Mouse (Mus musculus) CD4-positive, CD25-positive, alpha-beta regulatory T cell, adult 2 months (primary cell): ENCODE measurements around the gene Icmt.
A peak's percentile ranks its signal among the peaks of the same experiment; 100 is the strongest.

Source experiments
- DNase-seq: peaks from one replicate; pipeline ENCODE4 v3.0.0-alpha.2; 2012; ENCODE audit warnings: low read depth, low spot score

The Icmt gene

DNA sequence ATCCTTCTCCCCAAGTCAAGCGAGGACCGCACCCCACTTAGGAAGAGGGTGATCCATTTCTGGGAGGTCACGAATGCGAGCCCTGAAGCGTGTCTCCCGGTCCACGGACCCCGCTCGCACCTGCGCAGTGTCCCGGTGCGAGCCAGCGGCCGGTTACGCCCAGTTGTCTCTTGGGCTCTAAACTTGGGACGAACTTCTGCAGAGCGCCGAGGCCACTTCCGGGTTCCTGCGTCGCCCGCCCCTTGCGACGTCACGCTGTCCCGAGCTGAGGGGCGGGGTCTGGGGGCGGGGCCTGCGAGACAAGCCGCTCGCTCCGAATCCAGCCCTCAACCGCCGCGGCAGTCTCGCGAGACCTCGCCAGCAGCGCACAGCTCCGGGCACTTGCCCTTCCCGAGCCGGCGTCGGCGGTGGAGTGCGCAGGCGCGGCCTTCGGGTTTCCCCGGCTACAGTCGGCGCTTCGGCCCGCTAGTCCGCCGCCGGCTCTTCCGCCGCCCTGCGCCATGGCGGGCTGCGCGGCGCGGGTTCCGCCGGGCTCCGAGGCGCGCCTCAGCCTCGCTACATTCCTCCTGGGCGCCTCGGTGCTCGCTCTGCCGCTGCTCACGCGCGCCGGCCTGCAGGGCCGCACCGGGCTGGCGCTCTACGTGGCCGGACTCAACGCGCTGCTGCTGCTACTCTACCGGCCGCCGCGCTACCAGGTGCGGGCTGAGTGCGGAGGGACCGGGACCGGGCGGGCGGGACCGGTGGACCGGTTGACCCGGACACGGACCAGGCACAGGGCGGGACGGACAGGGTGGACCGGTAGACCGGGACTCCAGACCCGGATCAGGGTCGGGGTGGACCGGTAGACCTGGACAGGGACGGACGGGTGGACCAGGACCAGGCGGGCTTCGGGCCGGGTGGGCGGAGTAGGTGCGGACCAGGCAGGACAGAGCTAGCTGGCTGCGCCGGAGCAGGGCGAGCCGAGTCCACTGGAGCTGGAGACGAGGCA lies at the start of gene Icmt:
TSS of gene Icmt (plus strand) at position 354 of the 988 bp plus-strand sequence.
- DNase-seq = peak; percentile 100

DNA sequence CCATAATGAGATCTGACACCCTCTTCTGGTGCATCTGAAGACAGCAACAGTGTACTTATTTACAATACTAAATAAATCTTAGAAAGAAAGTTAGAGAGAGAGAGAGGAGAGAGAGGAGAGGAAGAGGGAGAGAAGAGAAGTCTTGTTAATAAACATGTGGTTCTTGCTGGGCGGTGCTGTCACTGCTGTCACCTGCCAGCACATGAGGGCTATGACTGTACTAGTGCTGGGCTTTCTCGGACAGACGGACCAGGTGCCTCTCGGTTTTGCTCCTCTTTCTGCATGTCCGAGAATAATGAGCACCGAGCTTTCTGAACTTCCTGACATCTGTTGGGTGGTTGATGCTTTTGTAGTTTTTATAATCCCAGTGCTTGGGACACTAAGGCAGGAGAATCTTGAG lies 46.4 kb upstream of the Icmt start:
- DNase-seq = no peak

DNA sequence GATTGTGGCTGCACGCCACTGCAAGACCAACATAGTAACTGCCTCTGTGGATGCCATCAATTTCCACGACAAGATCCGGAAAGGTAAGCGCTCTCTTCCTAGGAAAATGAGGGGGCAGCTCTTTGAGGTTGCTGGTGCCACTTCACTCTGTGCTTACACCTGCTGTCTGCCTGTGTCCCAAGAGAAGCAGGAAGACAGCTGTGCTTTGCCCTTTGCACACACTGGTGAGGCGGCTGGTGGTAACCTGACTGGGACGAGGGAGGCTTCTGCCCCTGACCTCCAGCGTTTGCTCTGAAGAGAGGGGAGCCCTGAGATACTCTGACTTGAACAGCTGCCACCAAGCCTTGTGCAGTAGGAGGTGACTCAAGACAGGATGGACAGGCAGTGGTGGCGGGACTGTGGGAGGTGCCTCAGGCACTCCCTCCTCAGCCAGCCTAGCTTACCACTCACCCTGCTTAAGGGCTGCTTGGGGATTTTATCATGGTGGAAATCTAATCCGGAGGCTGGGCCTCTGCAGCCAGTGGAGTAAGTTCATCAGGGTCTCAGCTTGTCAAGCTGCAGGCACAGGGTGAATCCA lies 43.8 kb upstream of the Icmt start:
- no peak for DNase-seq

DNA sequence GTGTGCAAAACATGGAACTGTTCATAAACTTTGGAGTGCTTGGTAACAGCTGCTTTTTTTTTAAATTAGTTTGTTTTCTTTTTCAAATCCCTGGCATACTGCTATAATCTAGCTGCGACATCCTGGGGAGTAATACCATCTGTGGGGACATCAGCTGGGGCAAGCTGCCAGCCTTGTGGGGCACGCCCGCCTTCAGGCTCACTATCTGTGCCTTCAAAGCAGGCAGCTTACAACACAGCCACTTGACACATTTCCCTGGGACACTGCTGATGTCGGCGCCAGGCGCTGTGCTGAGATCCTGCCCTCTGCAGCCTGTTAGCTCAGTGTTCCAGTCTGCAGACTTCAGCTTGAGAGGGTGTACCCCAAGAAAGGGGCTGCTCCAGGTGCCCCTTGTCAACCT lies 40.0 kb upstream of the Icmt start:
- no peak for DNase-seq

DNA sequence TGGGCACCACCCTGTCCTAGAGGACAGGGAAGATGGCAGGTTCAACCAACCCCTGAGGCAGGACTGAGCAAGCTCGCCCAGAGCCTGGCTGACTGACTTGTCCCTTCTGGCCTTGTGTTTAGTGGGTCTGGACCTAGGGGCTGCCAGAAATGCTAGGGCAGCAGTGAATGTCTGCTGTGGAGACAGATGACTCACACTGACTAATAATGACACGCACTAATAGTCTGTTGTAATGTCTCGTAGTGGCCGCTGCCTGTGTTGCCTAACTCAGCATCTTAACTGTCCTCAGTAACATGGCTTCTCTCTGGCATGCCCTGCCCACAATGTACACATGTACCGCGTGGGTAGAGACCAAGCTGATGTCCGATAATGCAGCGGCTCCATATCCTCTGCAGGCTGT lies 36.6 kb upstream of the Icmt start:
- no peak for DNase-seq

DNA sequence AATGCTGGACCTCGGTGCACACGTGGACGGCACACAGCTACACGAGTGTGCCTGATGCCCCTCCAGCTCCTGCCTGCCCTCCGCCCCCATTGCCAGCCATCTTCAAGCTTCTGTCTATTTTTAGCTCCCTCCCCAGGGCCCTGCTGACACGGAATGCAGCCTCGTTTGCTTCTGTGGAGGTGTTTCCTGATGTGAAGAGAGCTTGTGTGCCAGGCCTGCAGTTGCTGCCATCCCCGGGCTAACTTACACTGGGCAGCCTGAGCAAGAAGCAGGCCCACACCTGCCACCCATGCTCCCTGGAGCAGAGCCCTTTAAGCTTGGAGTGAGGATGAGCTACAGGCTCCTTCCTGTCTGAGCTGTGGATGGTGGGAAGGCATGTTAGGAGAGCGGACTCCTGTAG lies 34.8 kb upstream of the Icmt start:
- no peak for DNase-seq

DNA sequence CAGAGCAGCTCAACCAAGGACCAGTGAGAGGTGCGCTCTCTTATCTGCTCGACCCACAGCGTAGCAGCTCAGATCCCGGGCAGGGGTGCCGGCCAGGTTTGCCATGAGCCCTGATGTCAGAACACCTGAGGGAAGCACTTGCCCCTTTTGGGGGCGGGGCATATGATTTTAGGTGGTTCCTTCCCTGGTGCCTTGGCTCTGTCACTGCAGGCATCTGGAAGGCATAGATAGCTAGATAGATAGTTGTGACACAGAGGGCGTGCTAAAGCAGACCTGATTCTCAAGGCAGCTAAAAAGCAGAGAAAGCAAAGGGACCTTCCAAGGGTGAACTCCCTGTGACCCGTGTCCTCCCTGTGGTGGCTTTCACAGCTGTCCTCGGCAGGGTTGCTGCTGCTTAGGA lies 33.9 kb upstream of the Icmt start:
- DNase-seq = no peak

DNA sequence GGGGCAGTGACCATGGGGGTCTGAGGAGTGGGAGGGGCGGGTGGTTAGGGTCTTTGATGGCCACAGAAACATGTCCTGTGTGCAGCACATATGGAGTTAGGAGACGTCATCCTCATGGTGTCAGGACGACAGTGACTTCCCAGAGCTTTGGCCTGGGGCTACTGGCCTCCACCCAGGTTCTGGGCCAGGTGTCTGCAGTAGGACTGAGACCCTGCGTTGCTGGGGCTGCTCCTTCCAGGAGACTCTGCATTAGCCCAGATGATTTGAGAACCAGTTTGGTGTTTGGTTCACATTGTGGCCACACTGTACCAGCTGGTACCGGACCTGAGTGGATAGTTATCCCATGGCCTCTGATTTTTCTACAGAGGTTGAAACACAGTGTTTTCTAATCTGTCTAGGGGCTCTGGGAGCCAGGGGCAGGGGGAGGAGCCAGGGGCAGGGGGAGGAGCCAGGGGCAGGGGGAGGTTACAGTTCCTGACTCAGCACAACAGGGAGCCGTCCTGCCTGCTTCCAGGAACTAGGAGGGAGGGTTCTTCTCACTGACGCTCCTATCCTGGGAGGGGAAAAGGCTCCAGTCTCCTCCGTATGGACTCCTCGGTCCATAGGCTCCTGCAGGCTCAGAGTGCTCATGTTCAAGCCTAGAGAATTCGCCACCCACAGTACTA lies 33.4 kb upstream of the Icmt start:
- DNase-seq = no peak

DNA sequence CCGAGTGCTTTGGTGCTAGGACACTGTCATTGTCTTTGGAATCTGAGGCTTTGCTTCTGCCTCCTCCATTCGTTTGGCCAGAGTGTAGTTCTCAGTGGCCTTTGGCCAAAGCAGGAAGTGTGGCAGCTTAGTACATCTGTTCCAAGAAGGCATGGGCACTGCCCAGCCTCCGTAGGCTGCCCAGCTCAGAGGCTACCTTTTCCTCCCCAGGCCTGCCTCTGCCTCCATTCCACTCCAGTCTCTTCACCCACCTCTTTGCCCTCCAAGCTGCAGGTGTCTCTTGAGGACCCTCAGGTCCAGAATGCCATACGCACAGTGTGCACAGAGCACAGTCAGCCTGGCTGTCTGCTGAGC lies 32.9 kb upstream of the Icmt start:
- DNase-seq = no peak

DNA sequence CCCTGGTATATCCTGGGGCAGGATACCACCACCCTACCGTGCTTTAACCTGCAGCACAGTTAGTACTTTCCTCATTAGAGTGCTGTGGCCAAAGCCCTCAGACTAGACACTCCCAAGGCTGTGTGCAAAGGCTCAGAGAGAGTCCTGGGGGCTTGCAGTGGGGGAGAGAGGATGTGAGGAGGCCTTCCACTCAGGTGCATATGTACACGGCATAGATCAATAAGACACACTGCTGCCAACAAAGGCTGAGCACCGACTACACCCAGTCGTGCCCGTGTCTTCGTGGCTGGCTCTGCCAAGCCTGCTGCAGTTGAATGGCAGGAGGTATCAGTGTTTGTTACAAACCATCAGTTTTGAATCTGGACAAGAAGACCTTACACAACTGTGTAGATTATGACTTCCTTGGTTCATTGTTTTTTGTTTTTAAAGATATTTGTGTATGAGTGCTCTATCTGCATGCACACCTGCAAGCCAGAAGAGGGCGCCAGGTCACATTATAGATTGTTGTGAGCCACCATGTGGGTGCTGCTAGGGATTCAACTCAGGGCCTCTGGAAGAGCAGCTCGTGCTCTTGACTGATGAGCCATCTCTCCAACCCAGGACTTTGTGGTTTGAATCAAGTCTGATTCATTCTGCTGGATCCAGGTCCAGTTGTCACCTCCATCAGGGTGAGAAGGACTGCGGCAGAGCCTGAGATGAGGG lies 32.0 kb upstream of the Icmt start:
- no peak for DNase-seq

DNA sequence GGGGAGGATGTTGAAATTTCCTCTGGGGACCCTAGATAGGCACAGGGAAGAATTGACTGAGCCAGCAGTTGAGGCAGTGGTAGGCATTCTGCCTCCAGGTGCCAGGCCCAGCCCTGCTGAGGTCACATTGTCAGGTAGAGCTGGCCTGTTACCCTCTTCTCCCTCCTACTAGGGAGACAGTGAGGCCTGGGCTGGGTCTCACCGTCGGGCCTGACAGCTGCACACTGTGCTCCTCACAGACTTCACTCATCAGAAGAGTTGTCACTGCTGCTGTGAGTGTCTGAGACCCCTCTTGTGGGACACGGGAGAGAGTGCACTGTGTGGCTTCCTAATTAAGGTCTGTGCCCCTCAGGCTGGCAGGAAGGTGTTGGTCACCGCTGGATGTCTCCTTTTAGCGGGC lies 31.2 kb upstream of the Icmt start:
- no peak for DNase-seq

DNA sequence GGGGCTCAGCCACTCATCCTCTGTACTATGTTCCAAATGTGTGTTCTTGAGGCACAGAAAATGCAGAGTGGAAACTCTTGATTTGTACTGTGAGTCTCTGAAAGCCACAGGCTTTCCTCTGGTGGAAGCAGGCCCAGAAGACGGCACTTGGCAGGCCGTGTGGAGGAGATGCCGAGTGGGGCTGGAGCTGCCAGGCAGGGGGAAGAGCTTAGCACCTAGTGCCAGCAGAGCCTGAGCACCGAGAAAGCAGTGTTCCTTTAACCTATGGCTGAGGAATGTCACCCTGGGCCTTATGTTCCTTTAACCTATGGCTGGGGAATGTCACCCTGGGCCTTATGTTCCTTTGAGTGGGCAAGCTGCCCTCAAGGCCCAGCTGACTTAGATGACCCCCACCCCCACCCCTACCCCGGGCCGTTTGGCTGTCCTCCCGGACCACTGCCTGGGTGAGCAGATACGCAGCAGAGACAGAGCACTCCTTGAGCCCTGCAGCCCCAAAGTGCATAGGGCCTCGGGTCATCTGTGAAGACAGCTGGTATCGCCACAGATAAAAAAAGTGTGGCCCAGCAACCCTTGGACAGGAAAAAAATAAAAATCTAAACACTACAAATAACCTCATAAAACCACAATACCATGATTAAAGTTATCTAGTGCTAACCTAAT lies 30.7 kb upstream of the Icmt start:
- no peak for DNase-seq

DNA sequence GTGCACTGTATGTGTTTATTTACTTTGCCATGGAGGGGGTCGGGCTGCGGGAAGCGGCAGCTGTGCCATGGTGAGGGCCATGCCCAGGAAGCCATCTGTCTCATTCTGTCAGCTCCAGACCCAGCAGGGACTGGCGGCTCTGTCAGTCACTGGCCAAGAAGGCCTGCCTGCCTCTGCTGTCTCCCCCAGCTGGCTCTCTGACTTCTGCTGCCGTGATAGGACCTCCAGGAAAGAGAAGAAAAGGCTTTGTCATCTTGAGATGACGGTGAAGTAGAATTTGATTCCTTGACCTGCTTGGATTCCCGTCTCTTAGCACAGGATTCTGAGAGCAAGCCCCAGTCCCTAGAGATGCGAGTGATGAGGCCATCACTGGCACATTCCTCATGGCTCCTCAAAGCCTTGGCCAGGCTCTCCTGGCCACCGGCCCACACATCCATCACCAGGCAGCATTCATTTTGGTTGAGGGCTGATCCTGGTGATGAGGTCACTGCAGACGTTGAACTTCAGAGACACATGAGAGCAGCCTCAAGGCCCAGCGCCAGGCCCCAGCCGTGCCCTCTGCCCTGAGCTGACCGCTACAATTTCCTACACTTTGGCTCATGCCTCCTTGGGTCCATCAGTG lies 29.2 kb upstream of the Icmt start:
- no peak for DNase-seq

DNA sequence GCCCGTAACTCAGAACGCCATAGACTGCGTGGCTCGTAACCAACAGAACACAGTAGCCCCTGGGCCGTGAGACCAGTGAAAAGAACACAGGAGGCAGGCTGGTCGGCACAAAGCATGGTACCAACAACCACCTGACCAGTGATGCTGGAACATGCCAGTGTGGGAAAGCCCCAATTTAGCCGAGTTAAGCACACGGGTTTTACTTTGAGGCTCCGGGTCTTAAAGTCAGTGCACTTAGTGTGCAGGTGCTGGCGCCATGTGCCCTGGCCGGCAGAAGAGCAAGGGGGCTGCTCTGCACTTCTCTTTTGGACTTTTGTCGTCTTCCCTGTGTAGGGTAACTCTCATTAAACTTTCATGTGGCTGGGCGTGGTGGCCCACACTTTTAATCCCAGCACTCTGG lies 27.1 kb upstream of the Icmt start:
- DNase-seq = no peak

DNA sequence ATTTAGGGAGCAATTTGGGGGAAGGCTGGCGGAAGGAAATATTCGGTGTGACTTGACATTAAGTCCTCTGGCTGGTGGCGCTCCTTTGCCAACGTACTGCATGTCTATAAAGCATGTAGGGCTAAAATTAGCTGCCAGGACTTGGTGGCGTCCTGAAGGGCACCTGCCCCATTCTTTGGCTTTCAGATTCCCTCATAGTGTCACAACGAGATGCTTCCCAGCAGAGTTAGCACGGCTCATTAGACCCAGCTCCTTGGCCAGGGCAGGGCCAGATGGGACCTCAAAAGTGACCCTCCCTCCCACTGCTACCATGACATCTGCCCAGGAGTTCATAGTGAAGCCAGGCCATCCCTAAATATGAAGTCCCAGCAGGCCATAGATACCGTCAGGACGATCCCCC lies 26.4 kb upstream of the Icmt start:
- no peak for DNase-seq

DNA sequence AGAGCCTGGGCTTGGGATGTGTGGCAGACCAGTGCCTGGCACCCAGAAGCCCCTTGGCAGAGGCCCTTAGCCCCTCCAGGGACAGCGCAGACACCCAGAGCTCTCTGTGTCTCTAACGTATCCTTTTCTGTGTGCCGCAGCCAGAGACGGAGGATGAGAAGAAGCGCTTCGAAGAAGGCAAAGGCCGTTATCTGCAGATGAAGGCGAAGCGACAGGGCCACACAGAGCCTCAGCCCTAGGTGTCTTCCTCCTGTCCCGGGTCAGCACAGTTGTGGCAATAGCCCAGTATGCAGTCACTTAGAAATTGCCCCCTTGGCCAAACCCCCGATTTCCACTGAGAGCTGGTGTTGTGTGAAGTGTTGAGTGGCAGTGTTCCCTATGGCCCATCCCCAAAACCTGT lies 25.7 kb upstream of the Icmt start:
- no peak for DNase-seq

DNA sequence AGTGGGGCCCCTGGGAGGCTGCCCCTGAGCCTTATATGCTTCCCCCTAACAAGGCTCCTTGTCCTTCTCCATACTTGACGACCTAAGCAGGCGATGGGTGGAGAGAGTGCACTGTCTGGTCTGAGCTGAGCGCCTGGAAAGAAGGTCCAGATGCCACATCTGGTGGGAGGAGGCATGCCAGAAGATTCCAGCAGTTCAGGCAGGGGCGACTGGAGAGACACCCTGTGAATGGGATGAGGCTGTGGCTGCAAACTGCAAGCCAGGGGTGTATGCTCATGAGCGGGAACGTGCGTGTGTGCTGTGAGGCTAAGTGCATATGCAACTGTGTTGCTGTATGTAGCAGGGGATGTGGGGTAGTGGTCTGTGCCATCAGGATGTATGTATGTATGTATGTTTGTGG lies 25.0 kb upstream of the Icmt start:
- no peak for DNase-seq

DNA sequence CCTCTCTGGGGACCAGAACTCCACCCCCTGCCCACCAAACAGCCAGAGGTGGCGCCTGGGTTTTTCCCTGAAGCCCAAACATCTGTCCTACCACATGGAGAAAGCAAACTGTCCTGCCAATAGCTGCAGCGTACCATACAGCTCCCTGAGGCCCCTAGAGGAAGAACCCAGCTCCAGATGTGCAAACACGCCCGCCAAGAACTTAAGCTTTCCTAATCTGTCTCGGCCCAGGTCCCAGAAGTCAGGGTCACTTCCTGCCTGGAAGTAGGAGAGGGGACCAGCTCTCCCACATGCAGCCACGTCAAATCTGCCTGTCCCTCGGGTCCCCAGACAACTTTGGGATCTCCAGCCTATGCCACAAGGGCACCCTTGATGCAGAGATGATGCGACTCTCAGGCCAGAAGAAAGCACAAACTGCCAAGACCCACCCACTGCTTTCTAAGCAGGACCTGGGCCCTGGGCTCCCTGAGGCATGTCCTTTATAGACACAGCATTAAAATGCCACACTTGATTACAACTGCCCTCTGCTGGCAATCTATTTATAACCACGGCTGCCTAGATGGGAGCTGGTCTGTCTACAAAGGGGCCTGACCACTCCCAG lies 24.5 kb upstream of the Icmt start:
- no peak for DNase-seq

DNA sequence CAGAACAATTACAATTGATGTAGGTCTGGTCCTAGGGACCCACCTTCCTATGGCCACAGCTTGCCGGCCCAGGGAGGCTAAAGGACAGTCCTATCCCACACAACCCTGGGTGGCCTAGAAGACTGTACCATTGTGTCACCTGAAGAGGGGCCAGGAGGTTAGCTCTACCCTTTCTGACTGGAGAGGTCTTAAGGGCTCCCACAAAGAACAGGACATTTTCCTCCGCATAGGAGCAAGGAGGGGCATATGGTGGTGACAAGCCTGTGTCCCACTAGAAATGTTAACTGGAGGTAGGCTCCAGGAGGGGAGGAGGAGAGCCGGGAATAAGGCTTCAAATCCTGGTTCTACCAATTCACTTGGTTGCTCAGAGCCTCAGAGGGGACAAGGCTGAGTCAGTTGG lies 23.8 kb upstream of the Icmt start:
- DNase-seq = no peak

DNA sequence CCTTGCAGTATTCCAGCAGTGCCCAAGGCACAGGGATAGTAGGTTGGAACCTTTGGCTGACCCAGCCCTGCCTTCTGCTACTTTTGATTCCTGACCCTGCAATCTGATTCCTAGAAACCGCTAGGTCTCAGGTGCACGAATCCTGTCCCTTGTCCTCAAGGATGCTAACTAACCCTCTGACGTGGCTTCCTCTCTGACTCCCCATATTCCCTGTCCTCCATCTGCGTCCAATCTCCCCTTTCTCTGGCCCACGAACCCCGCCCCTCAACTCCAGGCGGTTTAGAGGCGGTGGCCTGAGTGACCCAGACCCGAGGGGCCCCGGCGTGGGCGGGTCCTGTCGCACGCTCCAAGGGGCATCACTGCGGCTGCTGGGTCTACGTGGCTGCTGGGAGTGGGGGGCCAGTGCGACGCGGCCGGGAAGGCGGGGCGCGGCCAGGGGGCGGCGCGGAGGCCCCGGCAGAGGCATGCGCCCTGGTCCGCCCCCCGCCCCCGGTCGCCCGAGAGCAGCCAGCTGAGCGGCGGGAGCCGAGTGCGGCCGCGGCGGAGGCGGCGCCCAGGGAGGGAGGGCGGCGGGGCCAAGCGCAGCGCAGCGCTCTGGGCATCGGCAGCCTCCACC lies 23.3 kb upstream of the Icmt start, which contains the start of gene Gpr153:
TSS of gene Gpr153 (plus strand) at position 612 of the 616 bp plus-strand sequence.
- DNase-seq = peak; percentile 28
